Mouse (Mus musculus) embryonic fibroblast, embryonic 13.5 days (primary cell): ENCODE measurements around the gene Amotl1. TPM values are rescaled to one million over a fixed set of nuclear protein-coding genes. Genes with fewer than 3 reads are reported as not detected.

Source experiments
- H3K27ac ChIP-seq: 2 replicates; pipeline ENCODE4 v1.5.1; 2012; ENCODE audit warnings: low read length, control low read depth, inconsistent platforms; ENCODE audit not compliant: insufficient read depth
- H3K4me1 ChIP-seq: 2 replicates; pipeline ENCODE4 v1.6.1; 2011; ENCODE audit warnings: low read length; ENCODE audit not compliant: control insufficient read depth, insufficient read depth
- H3K4me3 ChIP-seq: 2 replicates; pipeline ENCODE4 v1.5.1; 2011; ENCODE audit warnings: mild to moderate bottlenecking, control low read depth, low read length; ENCODE audit not compliant: insufficient read depth
- CTCF ChIP-seq: IDR thresholded peaks from 2 replicates; pipeline ENCODE4 v1.5.1; 2011; ENCODE audit warnings: mild to moderate bottlenecking, control low read depth, low read length, moderate library complexity, borderline replicate concordance; ENCODE audit not compliant: insufficient read depth
- POLR2A ChIP-seq: IDR thresholded peaks from 2 replicates; pipeline ENCODE4 v1.6.1; 2011; ENCODE audit warnings: low read depth, mild to moderate bottlenecking, control low read depth, low read length, moderate library complexity
- polyA plus RNA-seq: library from polyadenylated mRNA; stranded (reverse); fragments of >200 nt; gene quantifications from 2 replicates; pipeline ENCODE4 v1.2.4, GENCODE M21; 2011; ENCODE audit warnings: low read depth; ENCODE audit not compliant: missing spikeins, insufficient read length

The Amotl1 gene
- polyA plus RNA-seq, 1 experiment, result 63.1 TPM

DNA sequence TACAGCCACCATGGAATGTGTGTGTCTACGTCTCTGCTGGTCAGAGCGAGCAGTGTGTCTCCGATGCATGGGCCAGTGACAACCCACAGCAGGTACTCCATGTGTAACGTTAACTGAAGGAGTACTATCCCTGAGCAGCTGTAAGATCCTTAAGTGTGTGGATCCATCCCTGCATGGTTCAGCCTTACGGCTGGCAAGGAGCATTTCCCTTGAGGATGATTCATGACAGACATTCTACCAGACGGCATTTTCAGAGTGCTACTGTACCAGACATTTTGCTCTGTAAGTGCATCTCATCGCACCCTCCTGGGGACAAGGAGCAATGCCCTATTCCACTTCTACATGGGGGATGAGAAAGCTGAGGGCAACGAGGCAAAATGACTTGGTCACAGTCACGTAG lies 84.9 kb downstream of the Amotl1 start:
- H3K27ac ChIP-seq, result no peak overlapping the region

DNA sequence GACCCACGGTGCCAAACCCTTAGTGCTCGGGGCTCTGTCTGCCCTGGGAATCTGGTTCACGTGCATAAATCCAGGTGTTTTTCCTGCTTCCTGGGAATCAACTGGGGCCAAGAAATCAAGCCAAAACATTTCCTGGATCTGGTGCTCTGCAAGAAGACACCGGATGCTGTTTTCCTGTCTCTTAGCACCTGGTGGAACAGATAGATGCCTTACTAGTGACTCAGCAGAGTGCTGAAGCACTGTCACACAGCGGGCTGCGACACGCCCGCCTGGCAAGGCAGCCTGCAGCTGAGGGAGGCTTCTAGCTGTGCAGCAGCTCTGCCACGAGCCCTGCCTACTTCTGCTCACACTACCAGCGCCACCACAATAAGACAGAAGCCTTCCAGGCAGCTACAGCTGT lies 85.4 kb downstream of the Amotl1 start:
- Histone ChIP-seq H3K4me1 (peaks cover 18% of the 10 kb centered on the region; the same call in 1 of the 2 replicates), H3K27ac (no peak overlapping the region), H3K4me3 (no peak overlapping the region)
- TF ChIP-seq CTCF (no peak), POLR2A (no peak)

More for the DNA sequence above, 84.9 kb downstream of the Amotl1 start:
- H3K4me1 ChIP-seq, result peaks cover 18% of the 10 kb centered on the region; the same call in 1 of the 2 replicates
- H3K4me3 ChIP-seq, result no peak overlapping the region
- TF ChIP-seq POLR2A (no peak), CTCF (no peak)

DNA sequence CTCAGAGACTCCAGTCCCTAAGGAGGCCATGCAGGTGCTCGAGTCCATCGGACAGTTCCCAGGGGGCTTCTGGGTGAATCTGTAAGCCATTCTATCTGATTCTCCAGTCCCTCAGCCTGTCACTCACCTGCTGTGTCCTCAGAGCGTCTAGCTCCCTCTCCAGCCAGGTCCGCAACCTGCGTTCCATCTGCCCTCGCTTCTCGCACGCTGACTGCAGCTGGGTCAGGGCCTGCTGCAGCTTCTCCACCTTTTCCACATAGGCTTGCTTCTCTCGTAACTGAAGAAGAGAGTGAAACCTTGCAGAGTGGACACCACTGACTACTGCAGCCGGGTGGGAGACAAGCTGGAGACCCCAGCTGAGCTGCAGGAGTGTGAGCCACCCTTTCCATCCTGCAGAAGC lies 86.5 kb downstream of the Amotl1 start:
- H3K4me1 ChIP-seq, result peaks cover 18% of the 10 kb centered on the region; the same call in 1 of the 2 replicates
- no peak overlapping the region for H3K4me3 ChIP-seq
- TF ChIP-seq POLR2A (no peak), CTCF (no peak)
- H3K27ac ChIP-seq, result no peak overlapping the region

DNA sequence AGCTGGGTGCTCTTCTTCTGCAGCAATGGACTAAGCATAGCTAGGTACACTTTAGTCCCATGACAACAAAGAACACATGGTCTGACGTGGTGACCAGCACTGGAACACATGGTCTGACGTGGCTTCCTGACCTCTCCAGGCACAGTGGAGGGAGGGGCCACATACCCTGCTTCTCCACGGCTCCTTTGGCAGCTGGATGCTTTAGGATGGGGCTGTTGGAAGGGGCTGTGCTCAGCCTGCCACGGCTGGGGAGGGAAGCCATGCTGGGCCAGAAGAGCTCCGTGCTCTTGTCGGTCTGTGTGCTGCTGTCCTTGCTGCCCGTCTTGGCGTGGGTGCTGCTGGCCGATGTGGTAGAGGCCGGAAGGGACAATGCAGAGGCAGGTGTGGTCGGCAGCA lies 96.5 kb downstream of the Amotl1 start:
- peaks cover 17% of the 10 kb centered on the region for H3K4me1 ChIP-seq
- H3K27ac ChIP-seq, result no peak overlapping the region
- TF ChIP-seq CTCF (no peak), POLR2A (no peak)
- H3K4me3 ChIP-seq, result no peak overlapping the region

DNA sequence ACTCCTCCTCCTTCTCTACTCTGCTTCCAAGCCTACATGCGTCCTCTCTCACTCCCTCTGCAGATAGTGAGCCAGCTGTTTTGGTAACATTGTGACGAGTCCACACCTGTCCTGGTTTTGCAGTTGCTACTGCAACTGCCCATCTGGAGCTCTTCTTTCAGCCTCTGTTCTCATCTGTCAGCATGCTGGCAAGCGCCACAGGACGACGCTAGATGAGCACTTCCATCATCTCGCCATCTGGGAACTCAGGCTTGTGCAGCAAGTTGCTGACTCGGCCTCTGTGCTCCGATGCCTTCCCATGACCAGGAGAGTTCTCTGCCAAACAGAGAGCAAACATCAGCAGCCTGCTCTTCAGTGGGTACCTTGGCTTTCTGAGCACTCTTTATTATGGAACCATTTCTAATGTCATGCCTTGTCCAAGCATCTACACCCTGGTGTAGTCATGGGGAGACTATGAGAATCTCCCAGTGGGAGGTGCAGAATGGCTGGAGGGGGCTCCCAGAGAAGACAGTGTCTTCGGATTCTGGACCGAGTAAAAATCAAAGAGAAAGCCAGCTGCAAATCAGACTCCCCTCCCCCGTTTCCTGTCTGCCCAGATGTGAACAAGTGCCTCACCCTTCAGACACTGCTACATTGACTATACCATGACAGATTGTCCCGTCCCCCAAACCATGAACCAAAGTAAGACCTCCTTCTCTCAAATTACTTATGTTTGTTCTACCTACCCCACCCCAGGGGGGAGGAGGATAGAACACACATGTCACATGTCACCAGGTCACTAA lies 97.1 kb downstream of the Amotl1 start:
- H3K4me1 ChIP-seq, result peaks cover 17% of the 10 kb centered on the region
- TF ChIP-seq POLR2A (no peak), CTCF (no peak)
- no peak overlapping the region for H3K4me3 ChIP-seq
- no peak overlapping the region for H3K27ac ChIP-seq

DNA sequence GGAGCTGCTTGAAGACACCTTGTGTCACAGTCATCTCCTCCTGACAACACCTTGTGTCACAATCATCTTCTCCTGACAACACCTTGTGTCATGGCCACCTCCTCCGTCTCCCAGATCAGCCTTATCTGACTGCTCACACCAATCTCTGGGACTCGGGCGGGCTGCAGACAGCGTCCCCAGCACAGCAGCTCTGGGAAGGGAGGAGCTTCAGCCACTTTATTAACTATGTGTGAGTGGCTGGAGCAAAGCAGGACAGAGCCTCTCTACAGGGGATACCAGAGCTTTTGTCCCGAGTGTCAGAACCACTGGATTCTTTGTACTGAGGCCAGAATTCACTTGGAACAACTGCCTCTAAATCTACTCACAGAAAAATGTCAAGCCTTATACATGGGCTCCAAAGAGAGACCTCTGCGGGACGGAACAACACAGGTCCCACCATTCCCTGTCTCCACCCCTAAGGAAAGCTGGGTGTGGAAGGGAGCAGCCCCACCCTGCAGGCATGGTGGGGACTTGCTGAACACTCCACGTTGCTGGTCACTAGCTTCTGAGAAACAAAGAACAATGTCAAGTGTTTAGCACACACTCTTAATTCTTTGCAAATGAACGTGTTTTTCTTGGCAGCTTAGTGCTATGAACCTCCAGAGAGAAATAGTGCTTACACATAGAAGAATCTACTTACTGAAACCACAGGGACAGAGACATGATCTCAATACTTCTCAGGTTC lies 100.7 kb downstream of the Amotl1 start:
- Histone ChIP-seq H3K4me1 (peaks cover 17% of the 10 kb centered on the region), H3K4me3 (no peak overlapping the region), H3K27ac (peak overlapping the region; percentile 28)
- TF ChIP-seq POLR2A (no peak), CTCF (no peak)

DNA sequence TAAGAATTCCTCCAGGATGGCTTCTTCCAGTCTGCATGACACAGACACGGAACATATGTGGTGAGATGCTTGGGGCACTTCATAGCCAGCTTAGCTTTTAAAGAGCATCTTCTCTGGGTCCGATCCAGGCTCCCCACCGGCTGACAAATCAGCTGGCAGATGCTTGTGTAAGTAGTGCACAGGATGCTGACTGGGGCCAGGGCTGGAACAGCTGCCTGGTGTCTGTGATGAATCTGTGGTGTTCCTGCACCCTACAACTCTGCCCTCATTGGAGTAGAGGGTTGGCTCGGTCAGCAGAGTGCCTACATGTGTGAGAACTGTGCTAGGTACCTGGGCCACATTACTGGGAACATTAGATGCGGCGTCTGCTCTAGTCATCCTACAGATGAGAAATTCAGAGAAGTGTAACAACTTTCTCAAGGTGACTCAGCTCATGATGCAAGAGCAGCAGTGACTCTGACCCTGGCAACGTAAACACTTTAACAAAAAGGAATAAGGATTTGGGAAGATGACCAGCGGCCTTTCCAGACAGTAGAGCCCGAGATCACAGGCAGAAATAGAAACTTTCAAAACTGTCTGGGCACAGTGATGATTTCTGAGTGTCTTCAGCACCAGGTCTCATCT lies 109.9 kb downstream of the Amotl1 start:
- TF ChIP-seq POLR2A (no peak), CTCF (no peak)
- Histone ChIP-seq H3K4me1 (peaks cover 5% of the 10 kb centered on the region; the same call in 1 of the 2 replicates), H3K4me3 (no peak overlapping the region), H3K27ac (peak overlapping the region; percentile 24; the same call in 1 of the 2 replicates)

DNA sequence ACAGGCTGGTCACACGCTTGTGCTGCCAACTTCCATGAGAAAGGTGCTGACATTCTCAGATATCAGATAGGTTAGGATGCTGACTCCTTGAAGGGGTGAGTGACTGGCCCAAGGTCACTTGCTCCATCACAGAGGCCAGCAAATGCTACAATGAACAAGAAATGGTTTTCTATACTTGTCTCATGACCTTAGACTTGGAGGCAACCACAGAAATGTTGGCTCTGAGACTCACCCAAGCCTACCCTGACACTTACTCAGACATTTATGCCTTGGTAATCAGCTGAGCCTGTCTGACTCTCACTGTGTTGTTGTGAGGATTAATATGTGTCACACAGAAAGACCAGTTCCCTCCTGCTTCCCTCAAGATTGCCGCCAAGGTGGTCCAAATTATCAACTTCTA lies 111.2 kb downstream of the Amotl1 start:
- TF ChIP-seq CTCF, result no peak
- no peak for TF ChIP-seq POLR2A
- Histone ChIP-seq H3K27ac (no peak overlapping the region), H3K4me3 (no peak overlapping the region), H3K4me1 (peaks cover 5% of the 10 kb centered on the region; the same call in 1 of the 2 replicates)

DNA sequence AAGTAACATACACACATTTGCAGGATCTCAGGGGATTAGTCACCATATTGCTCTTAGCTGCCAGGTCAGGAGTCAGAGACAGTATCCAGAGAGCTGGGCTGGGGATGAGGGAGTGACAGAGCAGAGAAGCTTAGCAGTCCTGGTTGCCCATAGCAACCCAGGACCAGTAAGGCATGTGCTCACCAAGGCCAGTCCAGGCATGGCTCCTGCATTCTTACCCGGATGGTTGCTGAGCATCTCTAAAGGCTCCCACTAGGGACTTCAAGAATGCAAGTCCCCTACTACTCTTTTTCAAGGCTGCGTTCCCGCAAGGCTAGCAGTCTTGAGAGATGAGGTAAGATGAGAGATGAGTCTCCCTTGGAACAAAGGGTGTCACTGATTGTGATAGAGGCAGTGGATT lies 112.6 kb downstream of the Amotl1 start:
- H3K27ac ChIP-seq, result no peak overlapping the region
- no peak overlapping the region for H3K4me3 ChIP-seq
- TF ChIP-seq CTCF (no peak), POLR2A (no peak)
- peaks cover 5% of the 10 kb centered on the region; the same call in 1 of the 2 replicates for H3K4me1 ChIP-seq

DNA sequence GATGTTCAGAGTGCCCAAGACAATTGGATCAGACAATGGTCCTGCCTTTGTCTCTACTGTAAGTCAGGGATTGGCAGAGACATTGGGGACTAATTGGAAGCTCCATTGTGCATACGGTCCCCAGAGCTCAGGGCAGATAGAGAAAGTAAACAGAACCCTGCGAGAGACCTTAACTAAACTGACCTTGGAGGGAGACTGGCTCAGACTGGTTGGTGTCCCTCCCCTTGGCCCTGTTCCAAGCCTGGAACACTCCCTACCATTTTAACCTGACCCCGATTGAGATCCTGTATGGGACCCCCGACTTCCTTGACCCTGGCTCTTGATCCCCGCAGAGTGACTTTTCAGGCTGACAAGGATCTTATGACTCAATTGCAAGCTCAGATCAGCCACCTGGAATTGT lies 114.9 kb downstream of the Amotl1 start:
- Histone ChIP-seq H3K4me1 (peaks cover 2% of the 10 kb centered on the region; the same call in 1 of the 2 replicates), H3K4me3 (no peak overlapping the region), H3K27ac (no peak overlapping the region)
- no peak for TF ChIP-seq POLR2A
- no peak for TF ChIP-seq CTCF
